ENCODE assay signal across 8 mouse cellular contexts in the genomic region with DNA sequence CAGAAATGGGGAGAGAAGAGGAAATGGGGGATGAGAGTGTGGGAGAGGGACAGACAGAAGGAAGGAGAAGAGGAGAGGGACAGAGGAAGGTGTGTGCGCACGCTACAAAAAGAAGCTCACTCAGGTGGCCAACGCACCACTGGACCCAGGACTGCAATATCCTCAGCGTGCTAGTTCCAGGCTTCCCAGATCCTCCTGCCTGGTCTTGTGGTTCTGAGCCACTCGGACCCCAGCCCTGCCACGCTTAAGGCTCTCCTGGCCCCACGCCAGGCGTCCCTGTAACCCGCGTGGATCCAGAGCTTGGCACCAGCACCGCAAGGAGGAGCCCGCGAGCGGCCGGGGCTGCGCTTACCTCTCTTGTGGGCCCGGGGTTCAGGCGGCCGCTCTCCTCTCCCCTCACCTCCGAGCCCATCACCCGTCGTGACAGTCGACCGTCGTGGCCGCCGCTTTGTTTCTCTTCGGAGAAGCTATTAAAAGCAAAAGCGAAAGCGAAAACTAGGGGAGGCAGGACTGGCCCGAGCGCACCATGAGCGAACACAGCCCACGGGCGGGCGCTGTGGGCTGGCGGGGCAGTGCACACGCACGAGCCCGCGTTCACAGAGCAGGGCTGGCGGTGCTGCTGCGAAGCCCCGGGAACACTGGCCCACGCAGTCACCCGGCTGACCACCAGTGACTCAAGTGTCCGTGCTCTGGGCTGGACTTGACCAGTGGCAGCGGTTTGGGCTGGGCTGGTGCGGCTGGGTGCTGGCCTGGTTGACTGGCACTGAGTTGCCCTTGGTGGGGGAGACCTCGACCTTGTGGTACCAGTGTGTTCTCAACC. TPM values are rescaled to one million over a fixed set of nuclear protein-coding genes. Genes with fewer than 3 reads are reported as not detected.
DNase-seq lines count a peak whose midpoint lies in the region; ATAC-seq lines count a peak whose summit lies in the region.
"Not testable (repeated sequence)": the region's sequence is repeated elsewhere in the genome, so short reads cannot be mapped to it uniquely, and the experiment has no call there.

Gene Gm12216 (minus strand): TSS at position 496 of the 820 bp plus-strand sequence.

- not testable (repeated sequence) for H3K9me3 ChIP-seq in hindbrain, embryonic 10.5 days; neural tube, embryonic 14.5 days (ENCODE audit: control insufficient read depth, low read length)

- peak within 1 kb of the TSS; percentile 54 for H3K4me2 ChIP-seq in neural tube, embryonic 14.5 days (ENCODE audit: low read depth, low read length)

- peaks cover 27% of the 10 kb centered on the region for H3K27me3 ChIP-seq in hindbrain, embryonic 10.5 days (ENCODE audit: insufficient read depth, poor library complexity, severe bottlenecking)
- H3K27me3 ChIP-seq in neural tube, embryonic 14.5 days (ENCODE audit: control insufficient read depth, insufficient read depth, low read length): not testable (repeated sequence)

- peak within 1 kb of the TSS; percentile 62; the same call in 1 of the 2 replicates for H3K27ac ChIP-seq in hindbrain, embryonic 10.5 days
- not testable (repeated sequence) for H3K27ac ChIP-seq in neural tube, embryonic 14.5 days (ENCODE audit: low read depth, low read length)

- H3K4me1 ChIP-seq in hindbrain, embryonic 10.5 days (replicated peaks); neural tube, embryonic 14.5 days (ENCODE audit: control insufficient read depth, insufficient read depth, low read length): not testable (repeated sequence)

- peak; percentile 43 for DNase-seq in R1 (ENCODE audit: low read depth, low spot score)
- DNase-seq in cerebellum, postnatal 14 days: peak; percentile 38 to 48
- DNase-seq in hindbrain, embryonic 10.5 days (ENCODE audit: low spot score): peak; percentile 44
- peak; percentile 55 to 73 for DNase-seq in kidney, postnatal 4 days
- peak; percentile 66 for DNase-seq in lung, postnatal 10 days
- DNase-seq in thymus, postnatal 0 days (ENCODE audit: low spot score): peak; percentile 55

- H3K9ac ChIP-seq in neural tube, embryonic 14.5 days (replicated peaks; ENCODE audit: low read depth, low read length): peak within 1 kb of the TSS; percentile 50

- H3K36me3 ChIP-seq in hindbrain, embryonic 10.5 days; neural tube, embryonic 14.5 days (ENCODE audit: control insufficient read depth, insufficient read depth, low read length): not testable (repeated sequence)

- 14% methylated on average over 50 of the region's 50 CpGs for WGBS in hindbrain, embryonic 10.5 days
- WGBS in neural tube, embryonic 14.5 days: 20% methylated on average over 36 of the region's 50 CpGs

- peak; percentile 53; the same call in 1 of the 2 replicates for ATAC-seq in frontal cortex, adult (ENCODE audit: low TSS enrichment)
- ATAC-seq in neural tube, embryonic 14.5 days (ENCODE audit: low read depth): peak; percentile 70

- H3K4me3 ChIP-seq in hindbrain, embryonic 10.5 days: peak within 1 kb of the TSS; percentile 53
- peak within 1 kb of the TSS; percentile 35 for H3K4me3 ChIP-seq in neural tube, embryonic 14.5 days (ENCODE audit: low read depth, low read length)

RNA-seq across cellular contexts. Expression of gene Gm12216, which starts in this region (rescaled TPM):
- 0.21 TPM in 1 of 2 replicates, not detected in the other for polyA plus RNA-seq in hindbrain, embryonic 10.5 days (2016; fragmentation: Nextera tagmentation; extraction: Ambion mirVana)
- 0.44 and 0.70 TPM in 2 replicates for polyA plus RNA-seq in neural tube, embryonic 14.5 days (2014; fragmentation: Nextera tagmentation; extraction: Ambion mirVana)
- 24.2 and 25.5 TPM in 2 replicates for polyA plus RNA-seq in thymus, postnatal 0 days (2015; fragmentation: Nextera tagmentation; extraction: Ambion mirVana)

Comparison
In these comparisons a context has a peak if more than half of its experiments do, and no peak if none do; other contexts are left out.
1. RNA of gene Gm12216 (polyA plus RNA-seq): 24.2 to 25.5 TPM in thymus, postnatal 0 days; 0.44 to 0.70 TPM in neural tube, embryonic 14.5 days and 0.21 TPM in hindbrain, embryonic 10.5 days; every median in the first group is over 10 times any median in the second.
2. Peak in DNase-seq, H3K4me3 ChIP-seq and H3K27ac ChIP-seq in hindbrain, embryonic 10.5 days; RNA of the gene not detected or under 1 TPM.
3. Peak in ATAC-seq, H3K4me3 ChIP-seq, H3K9ac ChIP-seq and H3K4me2 ChIP-seq in neural tube, embryonic 14.5 days; RNA of the gene not detected or under 1 TPM.
4. Peak in every context shown above with its lines, with median percentiles within 50 percentile points of each other: DNase-seq.